Mouse (Mus musculus) spleen, adult 2 months (tissue): ENCODE measurements around the gene Shkbp1. TPM values are rescaled to one million over a fixed set of nuclear protein-coding genes. Genes with fewer than 3 reads are reported as not detected.
A peak's percentile ranks its signal among the peaks of the same experiment; 100 is the strongest.

Experiments
- DNase-seq, 2 experiments: peaks; one replicate each; pipeline versions ENCODE4 v3.0.0 to v3.0.0-alpha.2; 2012 to 2021; ENCODE audit warnings: low spot score in 2 of 2, low read depth in 1 of 2
- H3K27ac ChIP-seq: fragments of 200-500 bp; 2 replicates; pipeline ENCODE4 v1.5.1; 2012; ENCODE audit warnings: low read length, inconsistent platforms; ENCODE audit not compliant: insufficient read depth
- H3K27me3 ChIP-seq: fragments of 200-500 bp; 2 replicates; pipeline ENCODE4 v1.6.1; 2012; ENCODE audit warnings: mild to moderate bottlenecking, moderate library complexity, low read length, inconsistent platforms; ENCODE audit not compliant: control insufficient read depth, insufficient read depth
- H3K36me3 ChIP-seq: fragments of 200-500 bp; 2 replicates; pipeline ENCODE4 v1.6.1; 2012; ENCODE audit warnings: mild to moderate bottlenecking, low read length, inconsistent platforms; ENCODE audit not compliant: control insufficient read depth, insufficient read depth
- H3K4me1 ChIP-seq: fragments of 200-500 bp; 2 replicates; pipeline ENCODE4 v1.6.1; 2011; ENCODE audit warnings: inconsistent platforms; ENCODE audit not compliant: control insufficient read depth, insufficient read depth, insufficient read length
- H3K4me3 ChIP-seq: fragments of 200-500 bp; 2 replicates; pipeline ENCODE4 v1.5.1; 2011; ENCODE audit warnings: mild to moderate bottlenecking, inconsistent platforms; ENCODE audit not compliant: insufficient read depth, insufficient read length; ENCODE audit errors: extremely low read depth
- CTCF ChIP-seq: fragments of 200-500 bp; IDR thresholded peaks from 2 replicates; pipeline ENCODE4 v1.5.1; 2011; ENCODE audit warnings: mild to moderate bottlenecking, inconsistent platforms; ENCODE audit not compliant: insufficient read depth, insufficient read length, insufficient replicate concordance; ENCODE audit errors: extremely low read depth
- POLR2A ChIP-seq: fragments of 200-500 bp; IDR thresholded peaks from 2 replicates; pipeline ENCODE4 v1.6.1; 2011; ENCODE audit warnings: low read depth, low read length, inconsistent platforms
- WGBS: fragments of 180-500 bp; shearing (Covaris S2); methylation state at CpG from one replicate; pipeline ENCODE4 v1.1.7; 2018; 5-methylcytosine and 5-hydroxymethylcytosine counted together
- polyA plus RNA-seq: library from polyadenylated mRNA; depleted of rRNA; stranded (reverse); fragments of >200 nt; gene quantifications from 2 replicates; pipeline ENCODE4 v1.2.3, GENCODE M21; 2012

Gene Shkbp1
- polyA plus RNA-seq, 1 experiment = 130 TPM

DNA sequence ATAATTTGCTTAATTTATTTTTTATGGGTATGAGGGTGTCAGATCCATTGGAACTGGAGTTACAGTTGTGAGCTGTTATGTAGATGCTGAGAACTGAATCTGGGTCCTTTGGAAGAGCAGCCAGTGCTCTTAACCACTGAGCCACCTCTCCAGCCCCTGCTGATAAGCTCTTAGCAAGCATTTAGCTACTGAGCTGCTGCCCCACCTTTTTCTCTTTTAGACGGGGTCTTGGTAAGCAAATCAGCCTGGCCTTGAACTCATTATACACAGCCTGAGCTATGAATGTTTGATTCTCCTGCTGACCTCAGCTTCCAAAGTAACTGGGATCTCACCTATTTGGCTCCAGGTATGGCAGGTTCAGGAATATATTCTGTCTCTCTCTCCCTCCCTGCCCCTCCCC lies 25.2 kb upstream of the Shkbp1 start:
- WGBS = 70% methylated on average over 1 of the region's 1 CpGs
- DNase-seq = no peak
- H3K27me3 ChIP-seq = 0 out of 2 replicates have a peak, but pooled peaks cover 2% of the 10 kb centered on the region
- H3K4me3 ChIP-seq = no peak overlapping the region
- TF ChIP-seq CTCF (no peak), POLR2A (no peak)
- no peaks in the 10 kb centered on the region for H3K4me1 ChIP-seq
- no peak overlapping the region for H3K27ac ChIP-seq
- no peaks in the 10 kb centered on the region for H3K36me3 ChIP-seq

GRCm38 (mm10) chr7:27379836-27380235 lies 24.0 kb upstream of the Shkbp1 start:
- Histone ChIP-seq H3K27ac (no peak overlapping the region), H3K36me3 (no peaks in the 10 kb centered on the region), H3K4me1 (no peaks in the 10 kb centered on the region; the same call in 1 of the 2 replicates), H3K4me3 (no peak overlapping the region), H3K27me3 (peaks cover 10% of the 10 kb centered on the region)
- WGBS = 90% methylated on average over 6 of the region's 6 CpGs
- DNase-seq = no peak
- TF ChIP-seq CTCF = no peak
- no peak for TF ChIP-seq POLR2A

DNA sequence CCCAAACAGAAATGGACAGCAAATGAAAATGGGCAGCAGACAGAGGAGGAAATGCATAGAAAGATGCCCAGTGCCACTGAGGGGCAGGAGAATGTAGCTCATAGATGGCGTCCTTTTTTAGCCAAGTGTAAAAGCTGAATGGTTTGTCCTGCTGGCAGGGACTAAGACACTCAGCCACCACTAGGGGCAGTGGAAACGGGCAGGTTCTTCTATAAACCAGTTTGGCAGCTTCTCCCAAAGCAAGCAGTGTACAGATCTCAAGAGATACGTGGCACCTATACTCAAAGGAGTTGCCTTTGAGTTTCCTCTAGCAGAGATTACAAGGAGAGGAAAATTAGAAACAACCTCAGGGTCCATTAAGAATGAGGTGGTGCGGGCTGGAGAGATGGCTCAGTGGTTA lies 22.6 kb upstream of the Shkbp1 start:
- 23% methylated on average over 4 of the region's 4 CpGs for WGBS
- Histone ChIP-seq H3K27ac (no peak overlapping the region), H3K27me3 (peaks cover 10% of the 10 kb centered on the region), H3K4me1 (no peaks in the 10 kb centered on the region; the same call in 1 of the 2 replicates), H3K4me3 (no peak overlapping the region), H3K36me3 (no peaks in the 10 kb centered on the region)
- DNase-seq = no peak
- TF ChIP-seq CTCF (peak; percentile 6; the same call in 1 of the 2 replicates), POLR2A (no peak)

- no peak overlapping the region for H3K4me3 ChIP-seq
- H3K4me1 ChIP-seq = no peaks in the 10 kb centered on the region; the same call in 1 of the 2 replicates
- H3K27ac ChIP-seq = no peak overlapping the region
- TF ChIP-seq CTCF (no peak), POLR2A (no peak)
- H3K36me3 ChIP-seq = no peaks in the 10 kb centered on the region
- no peak for DNase-seq
- WGBS = 4% methylated on average over 20 of the region's 22 CpGs
- peaks cover 20% of the 10 kb centered on the region for H3K27me3 ChIP-seq
Measured at GRCm38 (mm10) chr7:27375274-27375673, 19.5 kb upstream of the Shkbp1 start.

- Histone ChIP-seq H3K4me1 (peaks cover 4% of the 10 kb centered on the region), H3K4me3 (no peak overlapping the region), H3K36me3 (no peaks in the 10 kb centered on the region), H3K27me3 (peaks cover 35% of the 10 kb centered on the region), H3K27ac (no peak overlapping the region)
- 12% methylated on average over 44 of the region's 44 CpGs for WGBS
- no peak for TF ChIP-seq POLR2A
- TF ChIP-seq CTCF = no peak
- DNase-seq = no peak
Measured at GRCm38 (mm10) chr7:27371715-27372462, 16.1 kb upstream of the Shkbp1 start.

DNA sequence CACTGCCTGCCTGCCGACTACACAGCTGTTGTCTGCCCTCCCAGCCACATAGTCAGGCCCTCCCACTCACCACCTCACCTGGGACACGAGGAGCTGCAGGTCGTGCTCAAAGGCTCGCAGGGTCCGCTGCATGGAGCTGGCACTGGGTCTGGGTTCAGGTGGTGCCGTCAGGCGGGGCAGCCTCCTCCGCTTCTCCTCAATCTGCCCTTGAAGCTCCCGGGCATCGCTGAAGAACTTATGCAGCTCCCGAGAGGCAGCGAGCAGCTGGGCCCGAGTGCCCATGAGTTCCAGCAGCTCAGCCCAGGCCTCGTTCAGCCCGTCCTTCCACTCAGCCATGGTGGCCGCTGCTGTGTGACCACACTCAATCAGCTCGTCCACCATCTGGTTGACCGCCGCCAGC lies 13.3 kb upstream of the Shkbp1 start:
- no peak overlapping the region for H3K4me3 ChIP-seq
- TF ChIP-seq POLR2A = no peak
- TF ChIP-seq CTCF = no peak
- H3K4me1 ChIP-seq = peaks cover 4% of the 10 kb centered on the region
- H3K27me3 ChIP-seq = peaks cover 31% of the 10 kb centered on the region
- no peak for DNase-seq
- no peak overlapping the region for H3K27ac ChIP-seq
- WGBS = 83% methylated on average over 19 of the region's 19 CpGs
- no peaks in the 10 kb centered on the region for H3K36me3 ChIP-seq

- Histone ChIP-seq H3K36me3 (no peaks in the 10 kb centered on the region), H3K27me3 (peaks cover 35% of the 10 kb centered on the region), H3K4me3 (peak overlapping the region; percentile 0; the same call in 1 of the 2 replicates), H3K27ac (no peak overlapping the region), H3K4me1 (peaks cover 4% of the 10 kb centered on the region)
- TF ChIP-seq CTCF = no peak
- TF ChIP-seq POLR2A = no peak
- DNase-seq = no peak
- 23% methylated on average over 11 of the region's 11 CpGs for WGBS
Measured at GRCm38 (mm10) chr7:27367976-27368375, 12.2 kb upstream of the Shkbp1 start.
